Mouse (Mus musculus): ENCODE data around the gene Hmgb4. TPM values are rescaled to one million over a fixed set of nuclear protein-coding genes. Genes with fewer than 3 reads are reported as not detected.

The Hmgb4 gene
- polyA plus RNA-seq, 1 experiment from 2014 or later: not detected

DNA sequence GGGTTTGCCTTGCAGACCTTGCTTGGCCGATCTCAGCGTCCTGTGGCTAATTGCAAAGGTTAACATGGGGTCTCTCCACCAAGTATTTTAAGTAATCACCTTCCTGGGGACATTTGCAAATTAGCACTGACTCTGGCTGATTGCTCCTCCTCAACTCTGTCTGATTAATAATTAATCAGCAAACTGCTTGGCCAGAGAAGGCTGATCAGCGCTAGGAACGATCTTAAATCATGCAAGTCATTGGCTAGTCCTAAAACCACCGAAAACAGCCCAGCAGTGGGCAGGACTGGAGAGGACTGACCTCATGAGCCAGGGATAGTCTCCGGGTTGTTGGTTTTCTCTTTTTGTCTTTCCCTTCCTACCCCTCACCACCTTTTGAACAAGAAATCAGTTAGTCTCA is 36.3 kb downstream of the Hmgb4 start:
- Histone ChIP-seq H3K4me1 (peaks cover 3% of the 10 kb centered on the region; the same call in 1 of the 2 replicates), H3K9me3 (no peaks in the 10 kb centered on the region), H3K4me2 (no peak overlapping the region), H3K9ac (no peak overlapping the region), H3K27me3 (replicated peaks) (0 out of 2 replicates have a peak, but pooled peaks cover 3% of the 10 kb centered on the region), H3K4me3 (no peak overlapping the region), H3K36me3 (no peaks in the 10 kb centered on the region), H3K27ac (replicated peaks) (no peak overlapping the region)
- WGBS: 66% methylated on average over 6 of the region's 6 CpGs
- no peak for ATAC-seq (ENCODE audit: extremely low read depth, insufficient number of reproducible peaks, low FRiP score, low TSS enrichment)

DNA sequence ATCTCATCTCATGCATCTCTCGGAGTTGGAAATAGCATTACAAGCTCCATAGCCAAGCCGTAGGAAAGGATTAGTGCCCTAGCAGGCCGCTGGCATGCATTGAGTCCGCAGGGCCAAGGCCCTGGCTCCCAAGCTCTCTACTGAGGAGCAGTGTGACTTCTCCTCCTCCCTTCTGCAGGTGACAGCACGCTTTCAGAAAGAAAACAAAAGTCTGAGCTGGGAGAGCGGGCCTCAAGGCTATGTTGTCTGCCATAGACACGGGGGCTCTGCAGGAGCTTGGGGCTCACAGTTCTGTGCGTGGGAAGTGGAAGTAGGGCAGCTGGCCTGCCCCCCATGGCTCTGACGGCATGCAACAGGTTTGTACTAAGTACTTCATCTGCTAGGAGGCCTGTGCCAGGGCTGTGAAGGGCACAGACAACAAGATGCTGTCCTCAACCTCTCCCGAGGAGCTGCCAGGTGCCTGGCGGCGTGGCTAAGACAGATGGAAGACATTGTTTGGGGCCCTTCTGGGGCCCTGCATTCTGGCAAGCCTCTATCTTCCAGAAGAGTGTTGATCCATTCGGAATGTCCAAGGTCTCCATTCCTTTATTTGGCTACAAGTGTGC is 42.7 kb downstream of the Hmgb4 start:
- no peak overlapping the region for H3K9ac ChIP-seq
- 57% methylated on average over 13 of the region's 13 CpGs for WGBS
- no peaks in the 10 kb centered on the region for H3K36me3 ChIP-seq
- no peak overlapping the region for H3K27ac ChIP-seq (replicated peaks)
- no peak overlapping the region for H3K4me3 ChIP-seq
- no peak for ATAC-seq (ENCODE audit: extremely low read depth, insufficient number of reproducible peaks, low FRiP score, low TSS enrichment)
- peaks cover 8% of the 10 kb centered on the region for H3K4me1 ChIP-seq
- 0 out of 2 replicates have a peak, but pooled peaks cover 6% of the 10 kb centered on the region for H3K9me3 ChIP-seq
- no peak overlapping the region for H3K4me2 ChIP-seq
- no peaks in the 10 kb centered on the region for H3K27me3 ChIP-seq (replicated peaks)

Data from heart, embryonic 13.5 days (tissue).